Mouse (Mus musculus): ENCODE results near the gene Sash1. TPM values are rescaled to one million over a fixed set of nuclear protein-coding genes. Genes with fewer than 3 reads are reported as not detected.
A peak's percentile ranks its signal among the peaks of the same experiment; 100 is the strongest.
"Not testable (repeated sequence)": the region's sequence is repeated elsewhere in the genome, so short reads cannot be mapped to it uniquely, and the experiment has no call there.

Sash1 gene
- polyA plus RNA-seq, 1 experiment from 2014 or later: 2.9 TPM

GRCm38 (mm10) chr10:8729387-8730337, 156.2 kb downstream of the Sash1 start:
- ATAC-seq (ENCODE audit: low read depth): no peak
- H3K27ac ChIP-seq (replicated peaks): no peak overlapping the region
- H3K4me2 ChIP-seq: no peak overlapping the region
- 93% methylated on average over 34 of the region's 34 CpGs for WGBS
- H3K27me3 ChIP-seq: no peaks in the 10 kb centered on the region
- H3K9me3 ChIP-seq: no peaks in the 10 kb centered on the region
- H3K4me1 ChIP-seq (replicated peaks): no peaks in the 10 kb centered on the region
- no peak overlapping the region for H3K9ac ChIP-seq
- no peak overlapping the region for H3K4me3 ChIP-seq
- H3K36me3 ChIP-seq: peaks cover 66% of the 10 kb centered on the region

GRCm38 (mm10) chr10:8719345-8719744, 166.5 kb downstream of the Sash1 start:
- H3K36me3 ChIP-seq: peaks cover 10% of the 10 kb centered on the region; the same call in 1 of the 2 replicates
- no peaks in the 10 kb centered on the region for H3K27me3 ChIP-seq
- no peak overlapping the region for H3K27ac ChIP-seq (replicated peaks)
- no peak for ATAC-seq (ENCODE audit: low read depth)
- no peak overlapping the region for H3K4me3 ChIP-seq
- H3K4me2 ChIP-seq: no peak overlapping the region
- 57% methylated on average over 13 of the region's 13 CpGs for WGBS
- H3K9ac ChIP-seq: no peak overlapping the region
- H3K4me1 ChIP-seq (replicated peaks): no peaks in the 10 kb centered on the region; the same call in 1 of the 2 replicates
- H3K9me3 ChIP-seq: no peaks in the 10 kb centered on the region

- Histone ChIP-seq H3K36me3 (peaks cover 7% of the 10 kb centered on the region; the same call in 1 of the 2 replicates), H3K9me3 (no peaks in the 10 kb centered on the region), H3K9ac (no peak overlapping the region), H3K27me3 (no peaks in the 10 kb centered on the region), H3K4me1 (replicated peaks) (no peaks in the 10 kb centered on the region; the same call in 1 of the 2 replicates), H3K27ac (replicated peaks) (no peak overlapping the region), H3K4me3 (no peak overlapping the region), H3K4me2 (no peak overlapping the region)
- 90% methylated on average over 7 of the region's 7 CpGs for WGBS
- no peak for ATAC-seq (ENCODE audit: low read depth)
Measured at GRCm38 (mm10) chr10:8718831-8719230, 167.0 kb downstream of the Sash1 start.

- Histone ChIP-seq H3K4me2 (no peak overlapping the region), H3K27me3 (no peaks in the 10 kb centered on the region), H3K4me1 (replicated peaks) (no peaks in the 10 kb centered on the region; the same call in 1 of the 2 replicates), H3K9ac (no peak overlapping the region), H3K4me3 (no peak overlapping the region), H3K9me3 (no peaks in the 10 kb centered on the region), H3K27ac (replicated peaks) (no peak overlapping the region), H3K36me3 (no peaks in the 10 kb centered on the region)
- WGBS: 90% methylated on average over 5 of the region's 5 CpGs
- no peak for ATAC-seq (ENCODE audit: low read depth)
Measured at GRCm38 (mm10) chr10:8717171-8717570, 168.7 kb downstream of the Sash1 start.

GRCm38 (mm10) chr10:8715679-8716284, 170.1 kb downstream of the Sash1 start:
- 16% methylated on average over 12 of the region's 12 CpGs for WGBS
- ATAC-seq (ENCODE audit: low read depth): peak; percentile 82
- no peak overlapping the region for H3K4me2 ChIP-seq

GRCm38 (mm10) chr10:8696636-8697035, 189.2 kb downstream of the Sash1 start:
- H3K27ac ChIP-seq (replicated peaks); H3K4me3 ChIP-seq; H3K27me3 ChIP-seq; H3K4me1 ChIP-seq (replicated peaks); H3K4me2 ChIP-seq; ATAC-seq (ENCODE audit: low read depth); H3K9me3 ChIP-seq; H3K36me3 ChIP-seq; H3K9ac ChIP-seq: not testable (repeated sequence)
- 100% methylated on average over 1 of the region's 1 CpGs for WGBS

More at GRCm38 (mm10) chr10:8715679-8716284, 170.1 kb downstream of the Sash1 start:
- Histone ChIP-seq H3K9me3 (no peaks in the 10 kb centered on the region), H3K27me3 (no peaks in the 10 kb centered on the region), H3K27ac (replicated peaks) (no peak overlapping the region), H3K4me3 (no peak overlapping the region), H3K4me1 (replicated peaks) (no peaks in the 10 kb centered on the region; the same call in 1 of the 2 replicates), H3K9ac (no peak overlapping the region), H3K36me3 (no peaks in the 10 kb centered on the region)

- H3K9ac ChIP-seq: no peak overlapping the region
- H3K27ac ChIP-seq (replicated peaks): no peak overlapping the region
- no peaks in the 10 kb centered on the region for H3K27me3 ChIP-seq
- no peaks in the 10 kb centered on the region for H3K36me3 ChIP-seq
- H3K4me1 ChIP-seq (replicated peaks): no peaks in the 10 kb centered on the region
- ATAC-seq (ENCODE audit: low read depth): no peak
- H3K9me3 ChIP-seq: no peaks in the 10 kb centered on the region
- H3K4me3 ChIP-seq: no peak overlapping the region
- no peak overlapping the region for H3K4me2 ChIP-seq
- 86% methylated on average over 7 of the region's 7 CpGs for WGBS
Measured at GRCm38 (mm10) chr10:8693996-8694500, 191.8 kb downstream of the Sash1 start.

- 89% methylated on average over 4 of the region's 4 CpGs for WGBS
- no peak for ATAC-seq (ENCODE audit: low read depth)
- Histone ChIP-seq H3K4me3 (no peak overlapping the region), H3K4me2 (no peak overlapping the region), H3K27ac (replicated peaks) (no peak overlapping the region), H3K9me3 (no peaks in the 10 kb centered on the region), H3K4me1 (replicated peaks) (no peaks in the 10 kb centered on the region), H3K27me3 (no peaks in the 10 kb centered on the region), H3K36me3 (no peaks in the 10 kb centered on the region), H3K9ac (no peak overlapping the region)
Measured at GRCm38 (mm10) chr10:8693561-8693960, 192.3 kb downstream of the Sash1 start.

- H3K4me1 ChIP-seq (replicated peaks): no peaks in the 10 kb centered on the region
- H3K27ac ChIP-seq (replicated peaks): no peak overlapping the region
- H3K9ac ChIP-seq: no peak overlapping the region
- H3K27me3 ChIP-seq: no peaks in the 10 kb centered on the region
- 90% methylated on average over 2 of the region's 2 CpGs for WGBS
- H3K4me2 ChIP-seq: no peak overlapping the region
- ATAC-seq (ENCODE audit: low read depth): no peak
- H3K9me3 ChIP-seq: no peaks in the 10 kb centered on the region
- H3K36me3 ChIP-seq: no peaks in the 10 kb centered on the region
- H3K4me3 ChIP-seq: no peak overlapping the region
Measured at GRCm38 (mm10) chr10:8692531-8692930, 193.3 kb downstream of the Sash1 start.

- Histone ChIP-seq H3K27me3 (no peaks in the 10 kb centered on the region), H3K36me3 (no peaks in the 10 kb centered on the region), H3K4me2 (no peak overlapping the region), H3K9me3 (0 out of 2 replicates have a peak, but pooled peaks cover 3% of the 10 kb centered on the region), H3K4me1 (replicated peaks) (no peaks in the 10 kb centered on the region), H3K4me3 (no peak overlapping the region), H3K9ac (no peak overlapping the region), H3K27ac (replicated peaks) (no peak overlapping the region)
- no peak for ATAC-seq (ENCODE audit: low read depth)
- 94% methylated on average over 1 of the region's 1 CpGs for WGBS
Measured at GRCm38 (mm10) chr10:8686219-8686618, 199.7 kb downstream of the Sash1 start.

- H3K27me3 ChIP-seq: no peaks in the 10 kb centered on the region
- H3K36me3 ChIP-seq: no peaks in the 10 kb centered on the region
- ATAC-seq (ENCODE audit: low read depth): no peak
- 94% methylated on average over 7 of the region's 7 CpGs for WGBS
- 0 out of 2 replicates have a peak, but pooled peaks cover 3% of the 10 kb centered on the region for H3K9me3 ChIP-seq
- no peak overlapping the region for H3K4me3 ChIP-seq
- no peak overlapping the region for H3K9ac ChIP-seq
- no peaks in the 10 kb centered on the region for H3K4me1 ChIP-seq (replicated peaks)
- no peak overlapping the region for H3K4me2 ChIP-seq
- no peak overlapping the region for H3K27ac ChIP-seq (replicated peaks)
Measured at GRCm38 (mm10) chr10:8685269-8685668, 200.6 kb downstream of the Sash1 start.

- Histone ChIP-seq H3K27me3 (no peaks in the 10 kb centered on the region), H3K36me3 (no peaks in the 10 kb centered on the region), H3K9me3 (0 out of 2 replicates have a peak, but pooled peaks cover 3% of the 10 kb centered on the region), H3K4me2 (no peak overlapping the region), H3K9ac (no peak overlapping the region), H3K27ac (replicated peaks) (no peak overlapping the region), H3K4me1 (replicated peaks) (no peaks in the 10 kb centered on the region), H3K4me3 (no peak overlapping the region)
- WGBS: 18% methylated on average over 4 of the region's 4 CpGs
- no peak for ATAC-seq (ENCODE audit: low read depth)
Measured at GRCm38 (mm10) chr10:8682900-8683299, 203.0 kb downstream of the Sash1 start.

All from neural tube, embryonic 13.5 days (tissue).